Mouse (Mus musculus): ENCODE measurements around the gene Gpr174. TPM values are rescaled to one million over a fixed set of nuclear protein-coding genes. Genes with fewer than 3 reads are reported as not detected.

Gene Gpr174
- polyA plus RNA-seq (2021; fragmentation: Nextera tagmentation): not detected in 2 replicates
- long read RNA-seq, experiment 1: 0 reads
- long read RNA-seq, experiment 2: 0 reads

GRCm38 (mm10) chrX:107255486-107256227 is at the start of gene Gpr174:
Gpr174 (plus strand) TSS chrX:107255878.

Other genes starting within 250 kb of the Gpr174 start
- gene P2ry10, start 167.4 kb upstream of the Gpr174 start, polyA plus RNA-seq (2021; fragmentation: Nextera tagmentation): not detected in 2 replicates
- gene P2ry10b, start 107.0 kb upstream of the Gpr174 start, polyA plus RNA-seq (2021; fragmentation: Nextera tagmentation): 0.40 and 0.45 TPM in 2 replicates
- 86.7 and 107 TPM in 2 replicates for gene Itm2a, start 147.5 kb downstream of the Gpr174 start, polyA plus RNA-seq (2021; fragmentation: Nextera tagmentation)